Mouse (Mus musculus) heart, adult 9 months (tissue): ENCODE results near the gene Myo1d.

Source experiments
- DNase-seq, 2 experiments: peaks; one replicate each; pipeline ENCODE4 v3.0.0; 2022; ENCODE audit warnings: low spot score in 2 of 2

Gene Myo1d

DNA sequence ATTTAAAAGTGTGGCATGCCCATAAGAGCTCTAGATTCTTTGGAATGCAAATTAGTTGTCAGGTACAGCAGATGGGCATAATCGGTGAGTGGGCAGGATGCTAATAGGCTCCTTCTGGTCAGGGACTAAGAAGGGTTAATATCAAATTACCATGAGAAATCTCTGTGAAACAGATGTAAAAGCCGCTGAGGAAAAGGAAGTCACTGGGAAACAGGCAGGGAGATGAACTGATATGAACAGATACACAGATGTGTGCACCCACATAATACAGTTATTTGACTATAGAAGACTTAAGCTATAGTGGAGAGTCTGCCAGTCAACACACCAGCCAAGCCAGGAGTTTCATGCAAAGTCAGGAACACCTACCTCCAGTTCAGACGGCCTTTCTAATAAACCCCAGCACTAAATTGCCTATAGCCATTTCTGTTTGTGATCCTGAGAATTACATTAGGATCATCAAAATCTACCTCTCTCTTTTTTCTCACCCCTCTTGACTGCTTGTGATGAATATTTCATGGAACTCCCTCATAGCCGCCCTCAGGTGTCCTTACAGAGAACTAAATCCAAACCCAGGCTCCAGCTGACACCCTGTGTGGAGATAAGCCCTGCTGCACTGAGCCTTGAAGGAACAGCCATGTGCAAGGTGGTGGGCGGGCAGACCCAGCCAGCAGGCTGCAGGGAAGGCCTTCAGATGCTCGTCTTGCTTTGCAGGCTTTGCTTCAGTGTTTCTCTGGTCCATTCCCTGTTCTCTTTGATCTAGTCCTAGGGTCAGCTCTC is 164.7 kb downstream of the Myo1d start:
- no peak for DNase-seq

DNA sequence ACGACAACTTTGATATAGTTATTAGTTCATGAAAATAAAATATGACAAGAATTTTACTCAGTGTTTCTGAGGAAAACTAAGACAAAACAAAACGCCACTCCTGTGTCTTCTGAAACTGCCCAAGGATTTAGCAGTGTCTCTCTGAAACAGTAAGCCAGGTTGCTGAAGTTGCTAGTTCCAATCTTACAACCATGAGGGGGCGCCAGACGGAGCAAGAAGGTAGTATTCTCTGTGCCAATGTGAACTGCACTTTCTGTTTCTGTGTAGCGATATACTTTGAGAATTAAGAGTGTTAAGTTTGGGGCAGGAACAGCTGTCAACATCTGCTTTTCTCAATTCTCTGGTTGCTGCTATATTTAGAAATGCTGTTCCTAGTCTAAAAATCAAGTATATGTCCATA is 165.4 kb downstream of the Myo1d start:
- peak in 1 of 2 experiments; percentile 12 for DNase-seq

DNA sequence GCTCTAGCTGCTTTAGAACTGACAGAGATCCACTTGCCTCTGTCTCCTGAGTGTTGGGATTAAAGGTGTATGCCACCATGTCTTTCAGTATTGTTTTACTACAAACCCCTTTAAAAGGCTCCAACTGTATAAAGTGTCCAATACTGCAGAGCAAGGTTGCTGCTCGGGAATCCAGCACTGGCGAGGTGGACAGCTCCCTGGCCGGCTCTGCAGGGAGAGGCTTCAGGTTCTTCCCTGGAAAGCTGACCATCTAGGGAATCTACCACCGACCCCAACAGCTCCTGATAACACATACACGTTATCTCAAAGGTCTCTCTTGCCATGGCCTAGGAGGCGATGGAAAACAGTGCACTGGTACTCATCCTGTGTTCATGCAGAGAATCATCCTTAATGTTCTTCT is 166.3 kb downstream of the Myo1d start:
- DNase-seq: no peak

DNA sequence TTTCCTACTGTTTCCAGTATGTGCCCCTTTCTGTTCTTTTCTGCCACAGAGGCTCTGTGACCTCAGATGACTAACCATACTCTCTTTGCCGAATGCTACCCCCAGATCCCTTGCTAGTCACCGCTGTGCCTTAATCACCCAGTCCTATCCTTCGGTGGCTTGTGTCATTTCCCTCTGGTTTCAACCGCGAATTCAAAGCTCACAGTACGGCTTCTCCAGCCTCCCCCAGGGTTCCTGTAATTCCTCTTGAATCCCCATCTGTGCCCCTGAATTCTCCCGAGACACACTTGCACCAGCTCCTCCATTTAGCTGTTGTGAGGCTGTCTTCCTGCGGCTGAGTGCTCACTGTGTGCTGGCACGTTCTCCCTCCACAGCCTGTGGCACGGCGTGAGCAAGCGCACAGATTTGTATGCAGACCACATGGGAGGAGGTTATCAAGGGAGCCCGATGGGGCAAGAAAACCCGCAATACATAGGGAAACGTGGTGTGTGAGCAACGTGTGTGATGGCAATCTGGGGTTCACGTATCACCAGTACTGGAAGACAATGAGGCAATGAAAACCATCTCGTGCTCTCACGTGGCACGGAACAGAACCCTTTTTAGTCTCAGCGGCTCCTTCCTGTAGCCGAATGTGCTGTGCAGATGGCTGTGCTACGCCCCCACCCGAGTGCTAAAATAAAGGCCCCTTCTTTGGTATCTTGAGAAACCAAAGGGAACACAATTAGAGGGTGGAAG is 177.0 kb downstream of the Myo1d start:
- DNase-seq: peak in 1 of 2 experiments; percentile 15

DNA sequence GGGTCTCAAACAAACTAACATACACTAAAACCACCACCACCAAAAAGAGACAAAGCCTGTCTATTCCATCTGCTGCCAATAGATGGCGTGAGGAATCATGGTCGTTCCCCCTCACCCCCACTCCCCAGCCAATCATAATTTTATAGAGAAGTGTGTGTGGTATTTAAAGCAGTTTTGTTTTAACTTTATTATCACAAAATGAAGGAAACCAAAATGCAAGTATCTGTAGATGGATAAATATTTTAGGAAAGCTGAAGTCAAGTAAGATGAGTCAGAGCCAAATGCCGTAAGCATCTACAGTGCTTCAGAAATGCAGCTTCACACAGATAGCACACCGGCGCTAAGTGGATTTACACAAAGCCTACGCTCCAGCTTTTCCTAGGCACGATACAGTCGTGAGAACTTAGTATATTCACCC is 177.8 kb downstream of the Myo1d start:
- no peak for DNase-seq

DNA sequence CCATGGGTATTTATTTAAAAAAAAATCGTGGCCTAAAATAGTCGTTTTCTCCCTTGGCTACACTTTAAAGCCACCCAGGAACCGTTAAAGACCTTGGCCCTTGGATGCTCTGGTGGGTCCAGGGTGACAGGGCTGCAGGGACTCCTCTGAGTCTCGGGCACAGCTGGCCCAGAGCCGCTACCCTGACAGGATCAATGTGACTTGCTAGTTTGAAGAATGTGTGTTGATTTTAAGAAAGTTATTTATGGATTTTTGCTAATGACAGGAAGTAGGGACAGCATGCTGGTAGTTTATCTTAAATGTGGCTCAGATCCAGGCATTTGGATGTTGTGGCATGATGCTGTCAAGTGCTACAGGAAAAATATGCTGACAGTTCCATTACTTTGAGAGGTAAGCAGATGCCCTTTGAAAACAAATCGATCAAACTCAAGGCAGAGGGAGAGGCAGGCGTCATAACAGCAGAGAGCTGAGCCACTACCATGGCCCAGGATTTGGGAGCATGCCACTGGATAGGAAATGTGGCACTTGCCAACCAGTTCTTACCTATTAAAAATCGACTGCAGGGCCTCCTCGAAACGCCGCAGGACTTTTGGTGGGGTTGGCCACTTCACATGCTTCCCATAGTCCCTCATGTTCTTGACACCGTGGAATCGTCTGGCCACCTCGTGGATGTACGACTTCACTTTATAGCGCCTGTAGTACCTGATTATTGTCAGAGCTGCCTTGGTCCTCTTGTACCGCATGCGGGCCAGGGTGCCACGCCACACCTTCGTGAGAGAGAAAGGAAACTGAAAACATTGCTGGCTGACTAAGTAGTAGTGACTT is 178.6 kb downstream of the Myo1d start:
- no peak for DNase-seq

DNA sequence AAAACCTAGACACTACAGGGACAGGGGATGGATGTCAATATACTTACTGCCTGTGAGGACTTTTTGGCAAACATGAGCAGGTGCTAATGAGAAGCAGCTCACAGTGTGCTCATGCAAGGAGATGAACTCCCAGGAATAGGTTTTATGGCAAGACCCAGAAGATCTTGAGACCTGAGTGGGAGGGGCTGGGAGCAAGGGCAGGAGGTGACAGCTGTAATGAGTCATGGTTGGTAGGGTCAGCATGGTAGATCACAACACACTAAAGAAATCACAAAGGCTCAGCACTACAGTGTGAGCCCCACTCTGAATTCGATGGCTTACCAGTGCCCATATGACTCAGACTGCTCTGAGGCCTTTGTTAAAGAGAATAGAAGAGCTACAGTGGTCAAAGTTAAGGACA is 184.3 kb downstream of the Myo1d start:
- DNase-seq: no peak

DNA sequence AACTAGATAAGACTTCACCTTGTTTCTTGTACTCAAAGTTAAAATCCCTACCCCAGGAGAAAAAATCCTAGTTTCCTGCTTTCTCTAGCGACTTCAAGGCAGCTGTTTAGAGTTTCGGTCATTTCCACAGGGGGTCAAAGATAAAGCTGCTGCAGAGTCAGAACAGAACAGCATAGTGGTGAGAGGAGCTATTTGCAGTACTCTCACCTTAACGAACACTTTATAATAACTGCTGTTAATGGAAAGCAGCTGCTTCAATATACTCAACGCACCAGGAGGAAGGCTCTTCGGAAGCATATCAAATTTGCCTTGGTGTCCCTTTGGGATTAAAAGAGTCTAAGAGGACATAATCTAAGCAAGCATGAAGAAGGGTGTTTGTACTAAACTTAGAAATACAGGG is 190.4 kb downstream of the Myo1d start:
- DNase-seq: no peak

DNA sequence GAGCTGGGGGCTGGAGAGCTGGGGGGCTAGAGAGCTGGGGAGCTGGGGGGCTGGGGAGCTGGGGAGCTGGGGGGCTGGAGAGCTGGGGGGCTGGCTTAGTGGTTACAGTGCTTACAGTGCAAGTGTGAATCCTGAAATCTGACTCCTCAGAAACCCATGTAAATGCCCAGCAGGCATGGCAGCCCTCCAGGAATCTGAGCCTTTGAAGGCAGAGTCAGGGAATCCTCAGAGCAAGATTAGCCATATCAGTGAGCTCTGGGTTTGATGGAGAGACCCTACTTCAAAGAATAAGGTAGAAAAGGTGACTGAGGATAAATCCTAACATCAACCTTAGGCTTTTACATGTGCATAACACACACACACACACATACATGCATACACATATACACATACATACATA is 194.1 kb downstream of the Myo1d start:
- DNase-seq: no peak

DNA sequence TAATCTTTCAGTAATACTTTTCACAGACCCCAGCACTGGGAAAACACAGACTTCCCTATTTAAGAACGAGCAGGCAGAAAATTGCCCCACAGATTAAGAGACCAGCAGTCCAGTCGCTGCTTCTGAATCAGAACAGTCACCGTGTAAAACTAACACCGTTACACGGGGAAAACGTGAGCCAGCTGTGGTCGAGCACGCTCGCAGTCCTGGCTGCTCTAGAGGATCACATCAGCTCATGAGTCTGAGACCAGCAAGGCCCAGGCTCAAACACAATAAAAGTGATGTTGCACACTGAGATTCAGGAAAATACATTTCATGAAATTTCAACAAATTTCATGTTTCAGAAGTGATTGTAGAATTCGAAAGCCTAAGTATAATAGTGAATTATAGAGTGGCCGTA is 194.6 kb downstream of the Myo1d start:
- DNase-seq: no peak

DNA sequence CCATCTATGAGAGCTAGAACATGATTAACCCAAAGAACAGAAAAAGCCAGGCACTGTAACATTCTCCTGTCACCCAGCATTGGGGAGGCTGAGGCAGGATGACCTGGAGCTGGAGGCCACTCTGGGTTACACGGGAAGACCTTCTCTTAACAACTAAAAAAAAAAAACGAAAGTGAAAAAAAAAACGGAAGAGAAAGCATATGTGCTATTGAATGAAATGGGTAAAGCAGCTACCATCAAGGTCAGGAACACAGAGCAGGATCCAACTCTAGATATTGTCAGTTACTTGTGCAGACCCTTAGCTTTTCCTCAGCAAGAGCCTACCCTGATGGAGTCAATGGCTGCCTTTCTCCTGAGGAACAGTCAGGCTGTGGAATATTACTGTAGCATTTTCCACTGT is 199.3 kb downstream of the Myo1d start:
- no peak for DNase-seq

DNA sequence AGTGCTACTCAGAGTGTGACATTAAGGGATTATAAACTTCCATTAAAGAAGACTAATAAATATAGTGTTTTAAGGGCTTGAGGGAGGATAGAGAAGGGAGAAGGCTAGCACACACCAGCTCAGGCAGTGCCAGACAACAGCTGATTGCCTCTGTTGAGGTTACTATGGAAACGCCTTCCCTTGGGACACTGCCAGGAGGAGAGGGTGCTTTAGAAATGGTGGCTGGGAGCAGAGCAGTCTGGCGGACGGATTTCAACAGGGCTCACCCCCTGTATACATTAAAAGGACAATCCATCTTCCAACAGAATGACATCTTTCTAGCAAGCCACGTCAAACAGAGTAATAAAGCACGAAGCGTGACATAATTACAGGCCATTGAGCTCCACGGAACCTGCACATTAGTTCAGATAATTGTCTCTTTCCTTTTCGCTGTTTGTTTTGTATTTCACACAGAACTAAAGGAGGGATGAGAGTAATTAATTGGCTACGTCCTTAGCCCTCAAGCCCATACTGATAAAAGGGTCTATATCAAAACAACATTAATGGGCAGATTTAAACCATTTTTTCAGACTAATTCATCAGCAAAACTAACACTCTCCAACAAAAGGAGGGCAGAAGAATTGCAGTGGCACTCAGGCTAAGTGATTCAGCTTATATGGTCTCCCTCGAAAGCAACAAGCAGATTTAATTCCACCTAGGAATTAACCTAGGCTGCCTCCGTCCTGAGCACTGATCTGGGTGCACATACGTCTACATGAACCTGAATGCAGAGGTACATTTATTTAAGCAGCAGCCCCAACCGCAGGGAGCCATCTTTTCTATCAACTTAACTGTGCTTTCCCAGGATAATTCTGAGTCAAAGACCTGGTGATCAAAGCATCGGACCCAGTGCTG is 201.8 kb downstream of the Myo1d start:
- DNase-seq: no peak

DNA sequence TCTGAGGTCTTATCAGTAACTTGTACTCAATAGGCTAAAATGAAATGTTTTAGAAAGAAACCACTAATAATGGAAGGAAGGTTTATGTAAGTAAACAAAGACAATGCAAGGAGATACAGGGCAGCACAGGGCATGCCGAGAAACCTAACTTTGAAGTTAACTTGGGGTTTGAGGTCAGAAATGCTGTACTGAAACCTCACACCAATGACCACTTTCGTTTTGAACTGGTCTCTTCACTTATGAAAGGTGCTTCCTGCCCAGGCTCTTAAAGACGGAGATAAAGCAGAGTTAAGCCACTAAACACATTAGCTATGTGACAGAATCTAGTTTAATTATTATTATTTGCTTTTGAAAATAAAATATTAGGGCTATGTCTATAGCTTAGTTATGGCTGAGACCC is 204.0 kb downstream of the Myo1d start:
- DNase-seq: no peak

DNA sequence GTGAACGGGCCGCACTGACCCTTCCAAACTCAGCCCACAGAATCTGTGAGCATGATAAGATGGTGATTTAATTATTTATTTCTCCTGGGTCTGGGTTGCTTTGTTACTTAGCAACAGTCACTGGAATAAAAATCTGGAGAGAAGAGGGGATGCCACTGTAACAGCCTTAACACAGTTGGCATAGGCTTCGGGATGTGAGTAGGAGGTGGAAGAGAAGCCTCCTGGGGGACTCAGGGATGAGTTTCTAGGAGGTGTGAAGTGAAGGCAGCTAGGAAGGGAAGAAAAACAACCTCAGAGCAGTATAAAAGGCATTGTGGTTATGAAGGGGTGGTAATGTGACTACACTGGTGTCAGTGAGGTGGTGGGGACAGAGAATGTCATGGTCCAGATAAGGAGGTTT is 213.5 kb downstream of the Myo1d start:
- DNase-seq: no peak

DNA sequence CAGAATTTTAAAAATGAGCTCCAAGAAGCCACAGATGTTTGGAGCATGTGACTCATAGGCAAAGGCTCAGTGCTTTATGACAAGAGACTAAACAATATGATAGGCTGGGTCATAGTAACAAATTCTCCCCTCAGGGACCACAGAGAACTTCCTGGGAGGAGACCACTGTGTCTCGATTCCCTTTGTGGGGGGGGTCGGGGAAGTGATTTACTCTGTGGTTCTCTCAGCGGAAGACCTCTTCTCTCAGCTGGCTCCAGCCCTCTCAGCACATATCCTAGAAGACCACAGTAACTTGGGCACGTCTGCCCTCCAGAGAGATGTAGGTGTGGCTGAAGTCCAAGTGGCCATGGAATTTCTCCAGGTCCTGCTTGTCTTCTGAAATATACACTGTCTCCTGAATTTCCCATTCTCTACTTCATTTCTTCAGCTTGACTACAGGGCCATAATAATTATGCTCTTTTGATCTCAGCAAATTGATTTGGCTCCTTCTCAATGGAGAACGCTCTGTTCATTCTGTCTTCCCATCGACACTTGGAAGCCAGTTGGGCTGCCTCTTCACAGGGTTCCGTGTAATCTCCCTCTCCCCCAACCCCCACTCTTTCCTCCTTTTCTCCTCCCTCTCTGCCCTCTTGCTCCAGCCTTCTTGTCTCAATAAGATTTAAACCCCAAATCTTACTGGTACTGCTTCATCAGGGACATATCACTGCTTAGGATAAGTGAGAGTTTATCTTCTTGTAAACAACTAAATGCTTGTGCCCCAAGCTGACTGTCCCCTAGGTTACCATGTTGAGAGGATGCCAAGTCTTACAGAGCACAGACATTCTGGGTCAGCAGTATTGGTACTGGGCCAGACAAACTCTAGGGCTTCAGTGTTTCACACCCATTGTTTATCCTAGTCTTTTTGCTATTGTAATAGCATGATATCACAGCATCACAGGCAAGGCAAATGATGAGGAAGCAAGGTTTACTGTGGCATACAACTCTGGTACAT is 214.6 kb downstream of the Myo1d start:
- DNase-seq: peak; percentile 11 to 13

DNA sequence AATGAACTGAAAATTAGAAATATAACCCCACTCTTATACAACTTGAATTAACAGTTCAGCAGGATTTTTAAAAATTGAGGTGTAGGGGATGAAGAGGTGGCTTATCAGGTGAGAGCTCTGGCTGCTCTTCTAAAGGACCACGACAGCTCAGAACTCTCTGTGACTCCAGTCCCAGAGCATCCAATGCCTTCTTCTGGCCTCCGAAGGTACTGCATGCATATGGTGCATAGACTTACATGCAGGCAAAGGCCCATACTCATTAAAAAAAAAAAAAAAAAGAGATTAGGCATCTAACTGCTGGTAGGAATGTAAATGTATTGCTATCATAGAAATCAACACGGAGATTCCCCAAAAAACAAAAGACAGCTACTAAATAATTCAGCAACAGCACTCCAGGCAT is 217.3 kb downstream of the Myo1d start:
- DNase-seq: no peak

DNA sequence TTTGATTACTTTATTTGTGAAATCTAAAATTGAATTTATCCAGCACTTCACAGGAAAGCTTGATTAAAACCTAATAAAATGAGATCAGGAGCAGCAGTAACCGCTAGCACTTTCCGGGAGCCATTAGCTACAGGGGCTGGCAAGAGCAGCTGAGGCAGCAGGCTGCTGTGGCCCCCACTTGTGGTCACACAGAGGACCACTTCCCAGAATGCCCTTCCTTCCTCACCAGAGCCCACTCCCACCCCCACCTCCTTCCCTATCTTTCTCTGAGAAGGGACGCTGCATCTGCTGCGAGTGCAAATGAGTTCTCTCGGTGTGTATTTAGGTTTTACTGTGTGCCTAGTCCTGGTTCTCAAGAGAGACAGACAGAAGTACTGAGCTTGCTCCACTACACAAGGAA is 219.1 kb downstream of the Myo1d start:
- DNase-seq: no peak

DNA sequence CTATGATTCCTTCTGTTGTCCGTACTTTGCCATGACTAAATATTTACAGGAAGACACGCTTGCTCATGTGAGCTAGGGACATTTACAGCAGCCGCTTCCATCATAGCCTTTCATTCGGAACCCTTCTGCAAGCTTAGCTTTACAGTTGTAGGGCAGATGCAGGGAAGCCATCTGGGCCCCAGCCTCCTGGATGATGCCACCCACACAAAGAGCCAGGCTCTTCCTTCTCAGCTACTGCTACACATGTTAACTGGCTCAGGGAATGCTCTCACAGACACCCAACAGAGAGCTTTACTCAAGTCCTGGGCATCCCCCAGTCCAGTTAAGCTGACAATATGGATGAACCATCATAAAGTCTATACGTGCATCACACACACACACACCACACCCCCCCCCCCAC is 224.4 kb downstream of the Myo1d start:
- no peak for DNase-seq

DNA sequence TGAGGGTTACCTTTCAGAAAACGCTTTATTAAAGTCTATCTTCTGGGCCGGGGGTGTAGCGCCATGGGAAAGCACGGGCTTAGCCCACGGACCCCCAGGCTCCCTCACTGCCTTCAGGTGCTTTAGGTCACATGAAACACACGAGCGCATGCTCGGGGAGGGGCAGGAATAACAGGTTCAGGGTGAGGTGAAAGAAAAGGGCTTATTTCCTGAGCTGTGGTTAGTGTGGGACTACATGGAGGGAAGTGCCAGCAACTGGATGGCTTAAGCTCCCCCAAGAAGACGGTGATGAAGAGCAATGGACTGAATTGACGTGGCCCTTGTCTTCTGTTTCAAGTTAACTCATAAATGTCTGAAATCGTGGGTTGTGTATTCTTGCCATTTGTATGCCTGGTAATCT is 226.8 kb downstream of the Myo1d start:
- DNase-seq: no peak

DNA sequence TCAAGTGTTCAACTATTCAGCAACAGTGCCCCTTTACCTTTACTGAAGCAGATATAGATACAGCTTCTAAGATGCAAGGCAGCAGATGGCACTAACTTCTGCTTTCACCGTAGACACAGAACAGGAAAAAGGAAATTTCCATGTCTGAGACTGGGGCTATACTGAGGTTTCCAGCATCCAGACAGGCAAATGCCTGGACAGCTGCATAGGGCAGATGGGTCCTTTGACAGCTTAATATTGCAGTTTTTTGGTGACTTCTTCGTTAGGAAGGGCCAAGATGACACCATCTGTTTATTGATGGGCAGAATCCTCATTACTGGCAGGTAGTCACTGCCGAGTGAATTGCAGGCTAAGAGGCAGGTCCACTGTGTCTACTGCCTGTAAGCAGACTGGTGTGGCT is 228.2 kb downstream of the Myo1d start:
- DNase-seq: no peak
